Mouse (Mus musculus) small intestine, adult 2 months (tissue): ENCODE measurements around the gene Apol9b.

ENCODE experiments used
- CTCF ChIP-seq: fragments of 200-500 bp; IDR thresholded peaks from 2 replicates; pipeline ENCODE4 v1.5.1; 2012; ENCODE audit warnings: low read depth, mild to moderate bottlenecking, control low read depth, inconsistent platforms, low read length, moderate library complexity, mixed read lengths; ENCODE audit not compliant: insufficient replicate concordance, insufficient read length; ENCODE audit errors: extremely low read depth
- POLR2A ChIP-seq: fragments of 200-500 bp; IDR thresholded peaks from 2 replicates; pipeline ENCODE4 v1.6.1; 2012; ENCODE audit warnings: low read depth, mild to moderate bottlenecking, control low read depth, inconsistent platforms, low read length, moderate library complexity

- TF ChIP-seq POLR2A = no peak
- no peak for TF ChIP-seq CTCF
These were observed 20.9 kb downstream of the Apol9b start for GRCm38 (mm10) chr15:77749717-77750116.
